Mouse (Mus musculus) hindbrain, embryonic 15.5 days (tissue): ENCODE data around the gene Camkv. TPM values are rescaled to one million over a fixed set of nuclear protein-coding genes. Genes with fewer than 3 reads are reported as not detected.

Experiments used
- polyA plus RNA-seq: library from polyadenylated mRNA; unstranded; fragments of >200 nt; fragmentation: Nextera tagmentation; extraction: Ambion mirVana; gene quantifications from 2 replicates; pipeline ENCODE4 v1.2.1, GENCODE M21; 2015

The Camkv gene
- polyA plus RNA-seq, 1 experiment from 2014 or later, result 47.2 TPM

Other genes starting within 250 kb of the Camkv start
- 14.0 and 18.5 TPM in 2 replicates for gene Sema3f, start 225.2 kb upstream of the Camkv start, polyA plus RNA-seq
- gene Rbm5, start 164.7 kb upstream of the Camkv start, polyA plus RNA-seq, result 230 and 247 TPM in 2 replicates
- 94.5 and 97.0 TPM in 2 replicates for gene Rbm6, start 62.4 kb upstream of the Camkv start, polyA plus RNA-seq
- 22.9 and 24.3 TPM in 2 replicates for gene Mon1a, start 47.5 kb upstream of the Camkv start, polyA plus RNA-seq
- 1.4 and 1.9 TPM in 2 replicates for gene Mst1r, start 28.8 kb upstream of the Camkv start, polyA plus RNA-seq
- gene Actl11, start 7.2 kb upstream of the Camkv start, polyA plus RNA-seq, result not detected in 2 replicates
- gene Traip, start 14.5 kb downstream of the Camkv start, polyA plus RNA-seq, result 8.4 and 10.5 TPM in 2 replicates
- 6.4 and 8.2 TPM in 2 replicates for gene Uba7, start 39.8 kb downstream of the Camkv start, polyA plus RNA-seq
- 1.1 and 1.5 TPM in 2 replicates for gene Gm20661, start 47.4 kb downstream of the Camkv start, polyA plus RNA-seq
- gene Inka1, start 50.2 kb downstream of the Camkv start, polyA plus RNA-seq, result 17.9 and 20.2 TPM in 2 replicates
- 2.5 and 3.8 TPM in 2 replicates for gene Cdhr4, start 56.8 kb downstream of the Camkv start, polyA plus RNA-seq
- 0.80 TPM in 1 of 2 replicates, not detected in the other for gene Gm20662, start 60.7 kb downstream of the Camkv start, polyA plus RNA-seq
- 102 and 112 TPM in 2 replicates for gene Ip6k1, start 66.8 kb downstream of the Camkv start, polyA plus RNA-seq
- gene Gmppb, start 113.6 kb downstream of the Camkv start, polyA plus RNA-seq, result 21.2 and 23.9 TPM in 2 replicates
- 2.6 and 2.9 TPM in 2 replicates for gene Amigo3, start 117.5 kb downstream of the Camkv start, polyA plus RNA-seq
- gene Mst1, start 144.8 kb downstream of the Camkv start, polyA plus RNA-seq, result 0.18 TPM in 1 of 2 replicates, not detected in the other
- gene Rnf123, start 147.7 kb downstream of the Camkv start, polyA plus RNA-seq, result 48.9 TPM in 2 replicates
- 52.2 and 62.2 TPM in 2 replicates for gene Apeh, start 158.9 kb downstream of the Camkv start, polyA plus RNA-seq